Mouse (Mus musculus) heart, adult 9 months (tissue): ENCODE measurements at regions not wholly inside any gene's neighbourhood (a gene's known extent, or its start where the extent isn't known, plus 50 kb on each side); places are given as distances from the start of the nearest gene placed in this dataset.

Source experiments
- DNase-seq, 2 experiments: peaks; one replicate each; pipeline ENCODE4 v3.0.0; 2022; ENCODE audit warnings: low spot score in 2 of 2

GRCm38 (mm10) chr2:147927792-147928670 is 118.7 kb downstream of the Foxa2 start:
- DNase-seq = no peak

GRCm38 (mm10) chr2:147926861-147927260 is 119.9 kb downstream of the Foxa2 start:
- no peak for DNase-seq

DNA sequence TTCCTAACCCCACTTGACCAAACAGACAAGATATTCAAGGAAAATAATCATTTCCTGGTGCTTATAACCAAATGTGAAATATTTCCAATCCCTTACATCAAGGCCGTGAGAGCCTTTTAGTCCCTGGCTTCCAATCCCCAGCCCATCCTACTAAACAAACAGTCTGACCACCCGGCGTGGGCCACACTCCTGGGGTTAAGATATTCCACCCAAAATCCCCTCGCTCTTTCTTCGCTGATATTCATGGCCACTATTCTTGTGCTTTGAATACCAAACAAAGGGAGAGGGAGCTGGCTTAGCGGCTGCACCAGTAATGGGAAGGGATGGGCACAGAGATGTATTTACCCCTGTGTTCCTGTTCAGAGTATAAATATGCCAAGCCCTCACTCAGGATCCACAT is 139.4 kb downstream of the Foxa2 start:
- no peak for DNase-seq

DNA sequence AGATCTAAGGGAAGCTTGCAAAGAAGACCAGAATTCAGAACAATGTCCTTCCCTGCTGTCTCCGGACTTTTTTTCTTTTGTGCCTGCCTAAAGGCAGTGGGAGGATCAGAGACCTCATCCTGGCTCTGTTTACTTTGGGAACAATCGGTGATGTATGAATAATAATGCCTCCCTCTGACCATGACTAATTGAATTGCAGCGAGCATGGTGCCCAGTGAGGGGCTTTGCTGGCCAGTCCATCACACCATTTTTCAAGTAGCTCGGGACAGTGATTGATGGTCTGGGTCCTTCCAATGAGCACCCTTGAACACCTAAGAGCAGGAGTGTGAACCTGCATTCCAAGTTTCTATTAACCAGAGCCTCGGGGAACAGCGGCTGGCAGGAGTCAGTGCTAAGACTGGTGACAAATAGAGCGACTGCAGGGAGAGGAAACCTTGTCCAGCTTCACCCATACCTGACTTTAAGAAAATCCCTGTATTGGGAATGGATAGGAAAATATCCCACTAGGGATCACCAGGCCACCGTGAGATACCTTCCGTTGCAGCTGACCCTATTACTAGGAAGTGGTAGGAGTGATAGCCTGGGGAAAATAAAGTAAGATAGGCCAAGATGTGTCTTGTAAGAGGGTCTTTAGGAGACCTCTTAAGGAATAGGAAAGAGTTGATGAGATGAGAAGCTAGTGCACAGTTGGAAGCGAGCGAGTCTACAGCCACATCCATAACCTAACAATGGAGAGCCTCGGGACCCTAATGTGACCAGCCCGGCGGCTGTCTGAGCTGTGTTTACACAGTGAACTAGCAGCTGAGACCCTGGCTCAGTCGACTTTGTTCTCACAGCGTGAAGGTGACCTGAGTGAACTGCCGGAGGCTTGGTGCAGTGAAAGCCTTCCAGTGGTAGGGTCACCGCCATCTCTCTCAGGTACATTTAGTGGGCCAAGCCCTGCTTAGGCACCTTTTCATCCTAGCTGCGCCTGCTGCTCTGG is 140.7 kb downstream of the Foxa2 start:
- no peak for DNase-seq

- no peak for DNase-seq
Measured at GRCm38 (mm10) chr2:147905118-147905517, 141.7 kb downstream of the Foxa2 start.

DNA sequence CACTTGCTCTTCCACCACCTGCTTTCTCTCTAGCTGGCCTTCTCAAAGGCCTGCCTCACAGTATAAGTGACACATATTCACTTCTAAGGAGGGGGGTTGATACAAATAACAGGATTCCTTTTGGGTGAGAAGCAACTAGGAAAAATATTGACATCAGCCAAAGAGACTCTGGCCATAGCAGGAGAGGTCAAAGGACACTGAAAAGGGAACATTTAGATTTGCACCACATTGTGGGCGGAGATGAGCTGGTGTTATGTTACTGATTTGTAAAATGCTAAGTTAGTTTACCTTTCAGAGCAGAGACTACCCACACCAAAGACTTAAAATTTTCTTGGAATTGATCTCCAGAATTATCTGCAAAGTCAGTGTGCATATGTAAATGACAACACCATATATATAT is 147.5 kb downstream of the Foxa2 start:
- DNase-seq = no peak

GRCm38 (mm10) chr2:147895691-147896090 is 151.1 kb downstream of the Foxa2 start:
- DNase-seq = peak in 1 of 2 experiments; percentile 1

- no peak for DNase-seq
Measured at GRCm38 (mm10) chr2:147894213-147894612, 152.6 kb downstream of the Foxa2 start.

DNA sequence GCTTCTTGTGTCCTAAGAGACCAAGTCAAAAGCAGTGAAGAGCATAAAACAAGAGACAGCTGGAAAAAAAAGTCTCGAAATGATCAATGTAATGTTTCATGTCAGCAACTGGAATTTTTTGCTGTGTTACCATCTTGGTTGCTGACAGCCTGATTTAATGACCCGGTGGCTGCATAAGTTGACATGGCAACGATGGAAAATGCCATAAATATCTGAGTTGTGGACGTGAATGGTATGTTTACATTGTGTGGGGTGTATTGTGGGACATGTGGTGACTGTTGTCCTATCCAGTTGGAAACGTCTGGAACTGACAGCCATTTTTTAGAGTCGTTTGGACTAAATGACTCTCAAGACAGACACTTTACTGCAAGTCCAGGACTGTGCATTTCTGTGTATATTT is 160.6 kb downstream of the Foxa2 start:
- DNase-seq = no peak

DNA sequence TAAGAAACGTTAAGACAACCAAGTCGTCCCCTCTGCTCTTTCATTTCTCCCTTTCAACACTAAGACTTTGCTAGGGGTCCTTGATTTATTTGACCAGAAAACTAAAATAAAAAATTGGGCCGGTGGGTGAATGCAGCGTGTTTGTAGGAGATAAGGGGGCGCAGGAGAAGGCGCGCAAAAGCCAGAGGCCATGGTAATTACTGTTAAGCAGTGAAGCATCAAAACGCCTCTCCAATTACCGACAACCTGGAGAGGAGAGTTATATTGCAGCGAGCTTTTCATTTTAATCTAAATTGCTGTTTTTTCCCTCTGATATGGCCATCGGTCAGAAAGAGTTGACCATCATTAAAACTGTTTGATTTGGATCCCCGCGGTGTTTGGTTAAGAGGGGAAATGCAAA is 168.9 kb downstream of the Foxa2 start:
- no peak for DNase-seq

- no peak for DNase-seq
Measured at GRCm38 (mm10) chr2:147877543-147877904, 169.2 kb downstream of the Foxa2 start.

- no peak for DNase-seq
Measured at GRCm38 (mm10) chr2:147876708-147877542, 169.8 kb downstream of the Foxa2 start.

- no peak for DNase-seq
Measured at GRCm38 (mm10) chr2:147872972-147873371, 173.8 kb downstream of the Foxa2 start.

DNA sequence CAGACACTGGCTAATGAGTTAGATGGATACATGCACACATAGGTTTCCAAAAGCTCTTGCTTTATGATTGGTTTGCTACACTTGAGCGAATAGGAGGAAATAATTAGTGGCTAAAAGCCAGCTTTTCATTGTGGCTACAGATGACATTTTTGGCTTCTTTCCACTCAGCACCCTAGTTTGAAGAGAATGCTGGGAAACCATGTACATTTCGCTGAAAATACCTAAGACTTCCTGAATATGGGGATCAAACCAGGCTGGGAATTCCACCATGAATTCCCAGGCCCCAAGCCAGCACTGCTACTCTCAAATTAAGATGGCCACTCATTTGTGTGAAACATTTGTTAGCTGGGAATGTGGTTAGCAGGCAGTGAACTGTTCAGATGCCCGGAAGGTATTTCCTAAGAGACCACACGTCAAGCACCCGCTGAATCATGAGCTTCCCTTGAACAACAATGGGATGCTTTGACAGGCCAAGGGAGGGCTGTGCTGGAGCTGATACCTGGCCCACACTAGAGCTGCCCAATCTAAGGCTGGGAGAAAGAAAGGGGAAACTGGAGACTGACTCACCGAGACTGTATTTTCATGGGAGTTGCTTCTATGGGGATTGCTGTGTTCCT is 195.5 kb downstream of the Foxa2 start:
- peak in 1 of 2 experiments; percentile 7 for DNase-seq

DNA sequence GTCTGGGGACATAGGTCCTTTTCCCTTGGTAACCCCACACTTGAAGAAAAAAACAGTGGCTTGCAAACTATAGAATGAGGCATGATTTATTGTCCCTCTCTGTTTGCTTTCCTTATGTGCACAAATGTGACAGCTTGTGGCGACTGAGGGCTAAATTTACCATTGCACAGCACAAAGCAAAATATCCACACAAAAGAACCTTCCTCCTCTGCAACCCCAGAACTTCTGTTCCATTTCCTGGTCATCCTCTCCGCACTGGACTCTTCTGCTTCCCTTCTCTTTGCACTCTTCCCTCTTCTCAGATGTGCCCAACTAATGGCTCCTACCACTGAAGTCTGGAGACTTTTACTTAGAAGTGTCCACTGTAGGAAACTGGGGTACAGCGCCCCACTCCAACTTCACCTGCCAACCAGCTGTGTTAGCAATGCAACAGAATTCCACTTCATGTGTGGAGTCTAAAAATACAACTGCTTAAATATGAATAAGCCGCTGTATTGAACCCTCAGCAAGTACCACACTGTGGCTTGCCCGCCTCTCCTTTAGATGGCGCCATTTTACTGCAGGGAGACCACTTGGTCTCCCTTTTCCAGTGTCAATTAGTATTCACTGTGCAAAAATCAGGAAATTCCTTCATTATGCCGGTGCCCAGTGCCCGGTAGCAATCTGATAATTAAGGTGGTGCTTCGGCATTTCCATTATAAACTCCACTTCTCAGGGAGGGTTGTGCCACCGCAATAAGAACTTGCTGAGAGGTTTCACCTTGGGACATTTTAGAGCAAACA is 199.6 kb downstream of the Foxa2 start:
- no peak for DNase-seq

DNA sequence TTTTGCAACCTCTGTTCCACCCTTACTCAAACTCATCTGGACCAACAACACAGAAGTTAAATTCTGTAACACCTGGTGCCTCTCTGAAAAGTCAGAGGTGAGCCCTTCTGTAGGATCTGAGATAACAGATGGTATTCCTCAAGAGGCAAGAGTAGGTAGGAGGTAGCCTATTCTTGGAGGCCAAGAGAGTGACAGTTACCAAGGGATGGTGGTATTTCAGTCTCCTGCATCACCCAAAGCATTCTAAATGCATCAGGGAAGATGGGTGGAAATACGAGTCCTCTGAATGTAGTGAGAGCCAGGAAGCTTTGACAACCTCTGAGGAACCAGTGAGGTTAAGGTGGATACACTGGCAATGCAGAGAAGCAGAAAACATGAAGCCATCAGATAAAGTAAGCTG is 201.5 kb downstream of the Foxa2 start:
- no peak for DNase-seq

DNA sequence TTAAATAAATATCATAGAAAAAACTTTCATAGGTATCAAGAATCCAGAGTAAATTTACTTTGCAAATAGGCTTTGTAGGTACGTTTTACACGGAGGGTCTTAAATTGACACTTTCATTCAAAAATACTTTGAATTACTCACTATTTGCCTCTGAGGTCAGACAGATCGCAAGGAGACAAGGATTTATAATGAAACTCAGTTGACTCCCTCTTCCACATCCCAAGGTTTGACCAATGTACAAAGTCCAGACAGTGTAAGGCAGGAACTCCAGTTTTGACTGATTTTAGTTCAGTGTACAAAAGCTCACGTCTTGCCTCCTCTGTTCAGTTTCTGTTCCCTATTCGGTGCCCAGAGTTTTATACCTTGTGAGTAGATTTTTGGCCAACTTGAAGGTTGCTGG is 205.8 kb downstream of the Foxa2 start:
- DNase-seq = no peak

GRCm38 (mm10) chr2:147838613-147839012 is 208.2 kb downstream of the Foxa2 start:
- DNase-seq = no peak

- DNase-seq = no peak
Measured at GRCm38 (mm10) chr2:147830551-147830950, 216.2 kb downstream of the Foxa2 start.

- no peak for DNase-seq
Measured at GRCm38 (mm10) chr2:147816951-147817350, 229.8 kb downstream of the Foxa2 start.
